Mouse (Mus musculus): ENCODE results near the gene Atp5s. TPM values are rescaled to one million over a fixed set of nuclear protein-coding genes. Genes with fewer than 3 reads are reported as not detected.

Atp5s gene
- polyA plus RNA-seq, 1 experiment from 2014 or later, result 29.4 TPM

GRCm38 (mm10) chr12:69698352-69698751 lies 26.4 kb upstream of the Atp5s start:
- Histone ChIP-seq H3K27me3 (ENCODE audit: insufficient read depth, low read length) (no peaks in the 10 kb centered on the region), H3K9ac (no peak overlapping the region), H3K4me3 (ENCODE audit: low read depth, low read length) (no peak overlapping the region), H3K36me3 (ENCODE audit: insufficient read depth) (peaks cover 11% of the 10 kb centered on the region), H3K27ac (ENCODE audit: low read depth) (no peak overlapping the region), H3K4me1 (ENCODE audit: insufficient read depth) (no peaks in the 10 kb centered on the region), H3K9me3 (ENCODE audit: low read depth, low read length) (no peaks in the 10 kb centered on the region), H3K4me2 (no peak overlapping the region)
- TF ChIP-seq CTCF (IDR thresholded peaks at IDR 0.05; ENCODE audit: low read depth), result no peak
- no peak for ATAC-seq (ENCODE audit: insufficient read depth)
- 82% methylated on average over 6 of the region's 6 CpGs for WGBS
- no peak for DNase-seq

GRCm38 (mm10) chr12:69704799-69705458 lies 19.8 kb upstream of the Atp5s start:
- Histone ChIP-seq H3K4me1 (ENCODE audit: insufficient read depth) (no peaks in the 10 kb centered on the region), H3K9ac (no peak overlapping the region), H3K9me3 (ENCODE audit: low read depth, low read length) (no peaks in the 10 kb centered on the region), H3K36me3 (ENCODE audit: insufficient read depth) (peaks cover 12% of the 10 kb centered on the region; the same call in 1 of the 2 replicates), H3K4me3 (ENCODE audit: low read depth, low read length) (no peak overlapping the region), H3K27ac (ENCODE audit: low read depth) (no peak overlapping the region), H3K27me3 (ENCODE audit: insufficient read depth, low read length) (no peaks in the 10 kb centered on the region), H3K4me2 (no peak overlapping the region)
- 60% methylated on average over 11 of the region's 11 CpGs for WGBS
- DNase-seq (no peak), ATAC-seq (ENCODE audit: insufficient read depth) (no peak)
- TF ChIP-seq CTCF (IDR thresholded peaks at IDR 0.05; ENCODE audit: low read depth), result no peak

GRCm38 (mm10) chr12:69713628-69714027 lies 11.1 kb upstream of the Atp5s start:
- no peak overlapping the region for H3K4me3 ChIP-seq (ENCODE audit: low read depth, low read length)
- no peaks in the 10 kb centered on the region for H3K4me1 ChIP-seq (ENCODE audit: insufficient read depth)
- no peaks in the 10 kb centered on the region for H3K27me3 ChIP-seq (ENCODE audit: insufficient read depth, low read length)
- H3K4me2 ChIP-seq, result no peak overlapping the region
- no peak overlapping the region for H3K9ac ChIP-seq
- H3K27ac ChIP-seq (ENCODE audit: low read depth), result no peak overlapping the region
- H3K9me3 ChIP-seq (ENCODE audit: low read depth, low read length), result no peaks in the 10 kb centered on the region; the same call in 1 of the 2 replicates
- ATAC-seq (ENCODE audit: insufficient read depth) (no peak), DNase-seq (no peak)
- no peak for TF ChIP-seq CTCF (IDR thresholded peaks at IDR 0.05; ENCODE audit: low read depth)
- 0 out of 2 replicates have a peak, but pooled peaks cover 3% of the 10 kb centered on the region for H3K36me3 ChIP-seq (ENCODE audit: insufficient read depth)

GRCm38 (mm10) chr12:69722857-69723256 lies 1.9 kb upstream of the Atp5s start:
- DNase-seq, result no peak
- WGBS, result 87% methylated on average over 3 of the region's 3 CpGs
- TF ChIP-seq CTCF (IDR thresholded peaks at IDR 0.05; ENCODE audit: low read depth), result no peak
- no peak overlapping the region for H3K9ac ChIP-seq
- peaks cover 8% of the 10 kb centered on the region for H3K4me1 ChIP-seq (ENCODE audit: insufficient read depth)
- no peak for ATAC-seq (ENCODE audit: insufficient read depth)
- H3K27me3 ChIP-seq (ENCODE audit: insufficient read depth, low read length), result no peaks in the 10 kb centered on the region
- no peak overlapping the region for H3K4me2 ChIP-seq
- peaks cover 8% of the 10 kb centered on the region for H3K9me3 ChIP-seq (ENCODE audit: low read depth, low read length)
- no peak overlapping the region for H3K4me3 ChIP-seq (ENCODE audit: low read depth, low read length)
- no peak overlapping the region for H3K27ac ChIP-seq (ENCODE audit: low read depth)
- peaks cover 12% of the 10 kb centered on the region; the same call in 1 of the 2 replicates for H3K36me3 ChIP-seq (ENCODE audit: insufficient read depth)

- 51% methylated on average over 2 of the region's 2 CpGs for WGBS
- H3K9ac ChIP-seq, result no peak overlapping the region; the same call in 1 of the 2 replicates
- no peak for TF ChIP-seq CTCF (IDR thresholded peaks at IDR 0.05; ENCODE audit: low read depth)
These were observed 1.4 kb upstream of the Atp5s start for GRCm38 (mm10) chr12:69723376-69723775.

GRCm38 (mm10) chr12:69724018-69724710 lies 586 bp upstream of the Atp5s start:
- peak; percentile 12 for ATAC-seq (ENCODE audit: insufficient read depth)
- peaks cover 9% of the 10 kb centered on the region; the same call in 1 of the 2 replicates for H3K36me3 ChIP-seq (ENCODE audit: insufficient read depth)
- H3K27me3 ChIP-seq (ENCODE audit: insufficient read depth, low read length), result no peaks in the 10 kb centered on the region
- peaks cover 8% of the 10 kb centered on the region for H3K4me1 ChIP-seq (ENCODE audit: insufficient read depth)
- TF ChIP-seq CTCF (IDR thresholded peaks at IDR 0.05; ENCODE audit: low read depth), result no peak
- DNase-seq, result peak; percentile 11
- 2% methylated on average over 24 of the region's 24 CpGs for WGBS
- H3K4me2 ChIP-seq, result peak overlapping the region; percentile 93
- H3K27ac ChIP-seq (ENCODE audit: low read depth), result peak overlapping the region; percentile 12; the same call in 1 of the 2 replicates
- peak overlapping the region; percentile 69 for H3K9ac ChIP-seq
- peak overlapping the region; percentile 80 for H3K4me3 ChIP-seq (ENCODE audit: low read depth, low read length)
- peaks cover 7% of the 10 kb centered on the region for H3K9me3 ChIP-seq (ENCODE audit: low read depth, low read length)

More at GRCm38 (mm10) chr12:69723376-69723775, 1.4 kb upstream of the Atp5s start:
- ATAC-seq (ENCODE audit: insufficient read depth) (no peak), DNase-seq (no peak)
- H3K27me3 ChIP-seq (ENCODE audit: insufficient read depth, low read length), result no peaks in the 10 kb centered on the region
- H3K27ac ChIP-seq (ENCODE audit: low read depth), result no peak overlapping the region
- H3K9me3 ChIP-seq (ENCODE audit: low read depth, low read length), result peaks cover 8% of the 10 kb centered on the region
- H3K4me3 ChIP-seq (ENCODE audit: low read depth, low read length), result peak overlapping the region; percentile 80; the same call in 1 of the 2 replicates
- H3K4me1 ChIP-seq (ENCODE audit: insufficient read depth), result peaks cover 8% of the 10 kb centered on the region
- H3K4me2 ChIP-seq, result peak overlapping the region; percentile 93
- H3K36me3 ChIP-seq (ENCODE audit: insufficient read depth), result peaks cover 9% of the 10 kb centered on the region; the same call in 1 of the 2 replicates

- no peaks in the 10 kb centered on the region for H3K9me3 ChIP-seq (ENCODE audit: low read depth, low read length)
- H3K4me3 ChIP-seq (ENCODE audit: low read depth, low read length), result no peak overlapping the region
- TF ChIP-seq CTCF (IDR thresholded peaks at IDR 0.05; ENCODE audit: low read depth), result no peak
- peaks cover 3% of the 10 kb centered on the region; the same call in 1 of the 2 replicates for H3K4me1 ChIP-seq (ENCODE audit: insufficient read depth)
- ATAC-seq (ENCODE audit: insufficient read depth) (no peak), DNase-seq (no peak)
- H3K36me3 ChIP-seq (ENCODE audit: insufficient read depth), result no peaks in the 10 kb centered on the region
- H3K27ac ChIP-seq (ENCODE audit: low read depth), result no peak overlapping the region
- H3K4me2 ChIP-seq, result no peak overlapping the region
- no peaks in the 10 kb centered on the region for H3K27me3 ChIP-seq (ENCODE audit: insufficient read depth, low read length)
- whole genome bisulfite sequencing, result 93% methylated on average over 1 of the region's 1 CpGs
- H3K9ac ChIP-seq, result no peak overlapping the region
These were observed 4.5 kb downstream of the Atp5s start for GRCm38 (mm10) chr12:69729246-69729645.
